Mouse (Mus musculus) cerebellum, adult 2 months (tissue): ENCODE measurements around the gene Hipk1. TPM values are rescaled to one million over a fixed set of nuclear protein-coding genes. Genes with fewer than 3 reads are reported as not detected.
A peak's percentile ranks its signal among the peaks of the same experiment; 100 is the strongest.
"Not testable (repeated sequence)": the region's sequence is repeated elsewhere in the genome, so short reads cannot be mapped to it uniquely, and the experiment has no call there.

Source experiments
- DNase-seq, 2 experiments: peaks; one replicate each; pipeline ENCODE4 v3.0.0; 2021
- H3K27ac ChIP-seq: fragments of 200-500 bp; 2 replicates; pipeline ENCODE4 v1.5.1; 2012; ENCODE audit warnings: low read length, control low read depth, inconsistent platforms; ENCODE audit not compliant: insufficient read depth
- H3K27me3 ChIP-seq: fragments of 200-500 bp; 2 replicates; pipeline ENCODE4 v1.6.1; 2012; ENCODE audit warnings: inconsistent platforms, mild to moderate bottlenecking, low read length, moderate library complexity; ENCODE audit not compliant: control insufficient read depth, insufficient read depth
- H3K4me1 ChIP-seq: fragments of 200-500 bp; 2 replicates; pipeline ENCODE4 v1.6.1; 2011; ENCODE audit warnings: low read length; ENCODE audit not compliant: control insufficient read depth, insufficient read depth
- H3K4me3 ChIP-seq: fragments of 200-500 bp; replicated peaks from 2 replicates; pipeline ENCODE3; 2011; ENCODE audit warnings: mild to moderate bottlenecking, low read depth, low read length, control low read depth; ENCODE audit not compliant: insufficient read depth
- CTCF ChIP-seq: fragments of 200-500 bp; IDR thresholded peaks from 2 replicates; pipeline ENCODE4 v1.5.1; 2011; ENCODE audit warnings: low read depth, mild to moderate bottlenecking, control low read depth, low read length, moderate library complexity, borderline replicate concordance; ENCODE audit not compliant: insufficient read depth
- POLR2A ChIP-seq: fragments of 200-500 bp; IDR thresholded peaks from 2 replicates; pipeline ENCODE4 v1.6.1; 2011; ENCODE audit warnings: low read length, control low read depth, borderline replicate concordance; ENCODE audit not compliant: insufficient read depth
- WGBS: fragments of 180-500 bp; shearing (Covaris S2); methylation state at CpG from one replicate; pipeline ENCODE4 v1.1.7; 2018; 5-methylcytosine and 5-hydroxymethylcytosine counted together
- polyA plus RNA-seq: library from polyadenylated mRNA; depleted of rRNA; stranded (reverse); fragments of >200 nt; gene quantifications from 2 replicates; pipeline ENCODE4 v1.2.3, GENCODE M21; 2012; rRNA removed

The Hipk1 gene
- 59.6 and 65.2 TPM in 2 replicates for polyA plus RNA-seq

DNA sequence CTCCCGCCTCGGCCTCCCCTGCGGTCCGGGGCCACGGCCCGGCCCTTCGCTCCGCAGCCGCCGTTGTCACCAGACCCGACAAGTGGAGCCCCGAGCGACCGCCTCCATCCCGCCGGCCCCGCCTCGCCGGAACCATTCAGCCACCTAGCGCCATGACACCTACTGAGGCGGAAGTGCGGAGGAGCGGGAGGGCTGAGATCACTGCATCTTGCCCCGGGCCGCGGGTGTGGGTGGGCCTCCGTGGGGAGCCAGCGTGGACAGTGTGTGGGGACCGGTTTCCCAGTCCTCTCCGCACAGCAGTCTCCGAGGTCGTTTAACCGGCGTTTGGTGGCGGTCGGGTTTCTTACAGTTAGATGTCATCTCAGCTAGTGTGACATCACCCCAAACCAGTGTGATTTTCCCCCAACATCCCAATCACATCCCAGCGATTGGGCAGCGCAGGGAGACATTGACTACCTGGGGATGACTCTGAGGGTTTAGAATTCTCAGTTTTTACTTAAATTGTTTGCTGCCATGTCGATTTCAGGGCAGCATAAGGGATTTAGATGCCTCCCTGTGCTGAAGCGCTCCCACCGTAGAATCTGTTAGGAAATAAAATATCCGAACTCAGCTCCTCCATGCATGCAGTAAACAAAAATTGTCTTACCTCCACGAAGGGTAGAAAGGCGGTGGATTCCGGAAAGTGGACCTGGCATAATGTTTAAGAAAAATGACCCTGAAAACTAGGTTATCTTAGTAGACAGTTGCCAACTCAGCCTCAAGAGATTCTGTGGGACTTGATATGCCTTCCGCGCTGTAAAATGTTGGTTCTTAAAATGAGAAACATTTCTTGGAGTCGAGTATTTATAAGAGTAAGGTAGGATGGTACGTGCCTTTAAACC lies at the start of gene Hipk1:
Gene Hipk1 (minus strand): TSS at position 334 of the 881 bp plus-strand sequence.
- TF ChIP-seq CTCF (0 out of 2 replicates have a peak, but pooled peaks have one; percentile 6), POLR2A (peak; percentile 94)
- peak; percentile 97 for DNase-seq
- WGBS, result 7% methylated on average over 49 of the region's 49 CpGs
- Histone ChIP-seq H3K27me3 (no peaks in the 10 kb centered on the region), H3K4me3 (peak within 1 kb of the TSS; percentile 96), H3K27ac (peak within 1 kb of the TSS; percentile 99), H3K4me1 (peaks cover 4% of the 10 kb centered on the region; the same call in 1 of the 2 replicates)

DNA sequence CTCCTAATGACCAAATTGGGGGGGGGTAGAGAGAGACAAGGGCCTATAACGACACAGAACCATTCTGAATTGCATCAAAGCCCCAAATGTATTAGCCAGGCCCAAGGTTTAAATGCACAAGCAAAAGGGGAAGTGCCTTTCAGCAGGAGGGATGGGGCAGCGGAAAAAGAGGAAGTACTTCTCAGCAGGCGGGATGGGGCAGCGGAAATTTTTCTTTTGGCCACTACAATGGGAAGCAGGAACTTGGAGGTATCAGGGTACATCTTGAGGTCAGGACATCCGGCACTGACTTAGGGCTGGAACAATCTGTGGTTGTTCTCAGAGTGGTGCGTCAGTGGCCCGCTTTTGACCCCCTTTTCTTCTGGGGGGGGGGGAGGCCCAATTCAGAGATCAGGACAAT lies 49.6 kb upstream of the Hipk1 start:
- DNase-seq, H3K27ac ChIP-seq: not testable (repeated sequence)
- WGBS, result 88% methylated on average over 7 of the region's 7 CpGs

DNA sequence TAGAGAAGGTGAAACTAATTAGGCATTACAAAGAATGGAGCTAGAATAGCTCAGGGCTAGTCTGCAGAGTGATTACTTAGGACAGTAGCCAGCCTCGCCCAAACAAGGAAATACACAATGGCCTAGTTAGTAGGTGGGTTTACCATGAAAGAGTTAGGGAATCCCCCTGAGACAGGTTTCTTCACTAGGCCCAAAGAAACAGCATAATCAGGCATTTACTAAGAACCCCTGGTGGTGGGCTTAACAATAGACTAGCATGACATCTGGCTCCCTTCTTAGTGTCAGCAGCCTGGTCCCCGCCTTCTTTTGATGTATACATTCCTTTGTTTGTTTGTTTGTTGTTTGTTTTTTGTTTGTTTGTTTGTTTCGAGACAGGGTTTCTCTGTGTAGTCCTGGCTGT lies 48.8 kb upstream of the Hipk1 start:
- not testable (repeated sequence) for DNase-seq, H3K4me3 ChIP-seq, H3K27ac ChIP-seq, H3K27me3 ChIP-seq, H3K4me1 ChIP-seq
- WGBS, result 90% methylated on average over 3 of the region's 3 CpGs

More for the DNA sequence above, 49.6 kb upstream of the Hipk1 start:
- not testable (repeated sequence) for H3K4me1 ChIP-seq, H3K27me3 ChIP-seq, H3K4me3 ChIP-seq

DNA sequence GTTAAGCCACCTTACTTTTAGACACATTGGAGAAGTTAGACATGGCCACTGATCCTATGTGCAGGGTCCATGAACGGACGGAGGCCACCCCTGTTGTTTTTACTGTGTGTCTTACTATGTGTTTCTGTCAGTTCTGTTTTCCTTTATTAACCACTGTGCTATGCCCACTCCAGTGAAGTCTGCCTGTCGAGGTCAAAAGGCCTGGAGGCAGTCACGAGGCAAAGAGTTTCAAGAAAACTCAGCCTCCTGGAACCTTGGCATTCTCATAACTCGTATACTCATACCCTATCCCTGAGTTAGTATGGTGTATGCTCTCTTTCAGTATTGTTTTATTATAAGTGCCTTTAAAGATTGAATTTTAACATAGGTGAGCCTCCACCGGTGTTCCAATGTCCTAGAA lies 48.3 kb upstream of the Hipk1 start:
- no peak for DNase-seq
- WGBS, result 96% methylated on average over 6 of the region's 6 CpGs
- TF ChIP-seq POLR2A (no peak), CTCF (no peak)
- Histone ChIP-seq H3K4me3 (no peak overlapping the region), H3K27ac (no peak overlapping the region), H3K4me1 (peaks cover 5% of the 10 kb centered on the region; the same call in 1 of the 2 replicates), H3K27me3 (no peaks in the 10 kb centered on the region)

DNA sequence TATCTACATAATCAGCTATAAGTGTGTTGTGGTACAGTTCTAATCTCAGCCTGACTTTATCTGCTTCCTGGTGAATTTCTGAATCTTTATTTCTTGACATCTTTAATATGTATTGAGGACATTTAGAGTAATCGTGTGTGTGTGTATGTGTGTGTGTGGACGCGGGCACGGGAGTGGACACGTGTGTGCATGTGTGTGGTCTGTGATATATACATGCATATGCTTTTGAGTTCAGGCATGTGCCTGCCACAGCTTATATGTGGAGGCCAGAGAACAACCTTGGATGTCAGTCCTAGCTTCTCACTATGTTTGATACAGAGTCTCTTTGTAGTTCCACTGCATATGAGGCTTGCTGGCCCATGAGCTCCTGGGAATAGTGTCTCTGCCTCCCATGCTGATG lies 45.1 kb upstream of the Hipk1 start:
- Histone ChIP-seq H3K4me1 (peaks cover 5% of the 10 kb centered on the region; the same call in 1 of the 2 replicates), H3K4me3 (peak overlapping the region; percentile 44), H3K27me3 (no peaks in the 10 kb centered on the region), H3K27ac (peak overlapping the region; percentile 71)
- TF ChIP-seq CTCF (no peak), POLR2A (no peak)
- 86% methylated on average over 5 of the region's 5 CpGs for WGBS
- DNase-seq, result no peak

DNA sequence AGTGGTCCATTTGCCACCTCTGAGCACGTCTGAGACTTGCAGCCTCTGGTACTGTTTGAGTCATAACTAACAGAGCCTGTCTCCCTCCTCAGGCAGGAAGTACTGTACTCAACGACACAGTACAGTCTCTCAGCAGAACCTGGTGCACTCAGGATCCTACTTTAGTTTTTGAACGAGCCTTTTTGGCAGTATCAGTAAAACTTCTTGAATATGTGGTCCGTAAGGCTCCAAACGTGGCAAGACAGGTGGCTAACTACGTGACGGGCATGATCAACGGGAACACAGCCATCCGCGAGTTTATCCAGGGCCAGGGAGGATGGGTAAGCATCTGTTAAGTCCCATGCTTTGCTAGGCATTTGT lies 44.6 kb upstream of the Hipk1 start:
- DNase-seq, result peak; percentile 69 to 76
- H3K27me3 ChIP-seq, result no peaks in the 10 kb centered on the region
- peak overlapping the region; percentile 44 for H3K27ac ChIP-seq
- no peak for TF ChIP-seq POLR2A
- TF ChIP-seq CTCF, result no peak
- WGBS, result 12% methylated on average over 10 of the region's 10 CpGs
- peak overlapping the region; percentile 35 for H3K4me3 ChIP-seq
- peaks cover 5% of the 10 kb centered on the region; the same call in 1 of the 2 replicates for H3K4me1 ChIP-seq

DNA sequence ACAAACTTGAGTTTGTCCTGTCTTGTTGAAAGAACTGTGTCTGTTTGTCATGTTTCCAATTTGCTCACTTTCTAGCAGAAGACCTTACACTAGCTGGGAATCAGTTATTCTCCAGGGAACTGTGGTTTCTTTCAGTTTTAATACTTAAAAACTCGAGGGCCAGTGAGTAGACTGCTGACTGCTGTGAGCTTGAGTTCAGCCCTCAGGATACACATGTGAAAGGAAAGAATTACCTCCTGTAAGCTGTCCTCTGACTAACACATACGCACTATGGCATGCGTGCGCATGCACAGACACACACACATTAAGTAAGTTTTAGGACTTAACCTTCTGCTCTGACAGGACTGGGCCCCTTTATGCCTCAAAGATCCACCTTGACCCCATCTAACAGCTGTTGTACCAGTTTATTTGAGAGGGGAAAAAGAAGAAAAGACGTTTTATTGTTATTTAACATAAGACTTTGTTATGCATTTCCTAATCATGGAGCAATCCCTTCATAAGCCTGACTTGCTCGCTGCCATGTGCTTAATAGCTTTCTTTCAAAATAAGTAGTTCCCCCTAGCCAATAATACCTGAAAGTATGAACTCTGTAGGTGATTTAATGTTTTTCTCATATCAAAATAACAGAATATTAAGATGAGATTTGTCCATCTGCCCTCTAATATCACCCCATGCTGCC lies 44.0 kb upstream of the Hipk1 start:
- 80% methylated on average over 6 of the region's 6 CpGs for WGBS
- H3K27ac ChIP-seq, result peak overlapping the region; percentile 44
- TF ChIP-seq CTCF (no peak), POLR2A (no peak)
- peaks cover 5% of the 10 kb centered on the region; the same call in 1 of the 2 replicates for H3K4me1 ChIP-seq
- peak overlapping the region; percentile 35 for H3K4me3 ChIP-seq
- no peaks in the 10 kb centered on the region for H3K27me3 ChIP-seq
- no peak for DNase-seq

DNA sequence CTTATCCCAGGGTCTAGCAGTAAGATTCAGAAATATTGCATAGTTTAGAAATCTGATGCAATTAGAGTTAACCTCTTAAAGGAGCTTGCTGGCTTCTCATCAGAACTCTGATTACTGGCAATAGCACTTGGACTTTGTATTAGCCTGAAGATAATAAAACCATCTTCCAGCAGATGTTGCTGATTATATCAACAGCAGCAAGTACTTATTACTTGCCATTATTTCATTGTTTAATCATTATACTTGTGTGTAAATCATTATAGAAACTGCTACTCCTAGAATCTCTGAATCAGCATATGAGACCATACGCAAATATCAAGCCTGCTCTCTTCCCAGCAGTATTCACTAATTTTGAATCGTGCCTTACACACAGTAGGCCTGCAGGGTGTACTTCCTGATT lies 42.6 kb upstream of the Hipk1 start:
- Histone ChIP-seq H3K27ac (no peak overlapping the region), H3K27me3 (no peaks in the 10 kb centered on the region), H3K4me3 (no peak overlapping the region), H3K4me1 (peaks cover 5% of the 10 kb centered on the region; the same call in 1 of the 2 replicates)
- no peak for TF ChIP-seq CTCF
- TF ChIP-seq POLR2A, result no peak
- WGBS, result 93% methylated on average over 2 of the region's 2 CpGs
- DNase-seq, result no peak
